Mouse (Mus musculus): ENCODE results near the gene Gm10663. TPM values are rescaled to one million over a fixed set of nuclear protein-coding genes. Genes with fewer than 3 reads are reported as not detected.

Gene Gm10663
- polyA plus RNA-seq, 1 experiment from 2014 or later = not detected

GRCm38 (mm10) chr8:65099735-65100134 is 24.9 kb downstream of the Gm10663 start:
- no peaks in the 10 kb centered on the region for H3K9me3 ChIP-seq (ENCODE audit: control insufficient read depth, low read length)
- H3K4me2 ChIP-seq = no peak overlapping the region
- H3K27me3 ChIP-seq (ENCODE audit: control insufficient read depth, insufficient read depth, low read length) = no peaks in the 10 kb centered on the region
- H3K4me3 ChIP-seq (ENCODE audit: low read depth, low read length) = no peak overlapping the region
- ATAC-seq (ENCODE audit: low FRiP score) = no peak
- H3K36me3 ChIP-seq (ENCODE audit: control insufficient read depth, insufficient read depth, low read length) = no peaks in the 10 kb centered on the region
- DNase-seq (ENCODE audit: low spot score, missing footprints) = no peak
- 74% methylated on average over 3 of the region's 3 CpGs for WGBS
- H3K27ac ChIP-seq (ENCODE audit: low read depth, low read length) = no peak overlapping the region
- no peaks in the 10 kb centered on the region for H3K4me1 ChIP-seq (ENCODE audit: control insufficient read depth, insufficient read depth, low read length)
- no peak overlapping the region for H3K9ac ChIP-seq (ENCODE audit: low read length)

DNA sequence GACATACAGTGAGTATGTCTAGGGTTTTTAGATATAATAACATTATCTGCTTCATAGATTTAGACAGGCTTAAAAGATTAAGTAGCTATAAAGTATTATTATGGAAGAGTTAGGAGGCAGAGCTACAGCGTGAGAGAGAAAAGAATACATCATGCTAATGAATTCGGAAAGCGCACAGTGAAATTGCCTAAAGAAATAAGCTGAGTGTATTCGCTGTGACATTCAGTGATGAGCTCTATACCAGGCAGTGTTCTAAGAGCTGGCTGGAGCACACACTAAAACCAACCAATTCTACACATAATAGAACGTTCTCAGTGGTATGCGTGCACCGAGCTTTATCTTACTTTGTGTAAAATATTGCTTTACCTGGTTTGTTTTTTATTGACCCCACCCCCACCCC is 28.8 kb downstream of the Gm10663 start:
- Histone ChIP-seq H3K9ac (ENCODE audit: low read length) (no peak overlapping the region), H3K9me3 (ENCODE audit: control insufficient read depth, low read length) (no peaks in the 10 kb centered on the region), H3K4me2 (no peak overlapping the region), H3K4me3 (ENCODE audit: low read depth, low read length) (no peak overlapping the region), H3K27ac (ENCODE audit: low read depth, low read length) (no peak overlapping the region), H3K4me1 (ENCODE audit: control insufficient read depth, insufficient read depth, low read length) (no peaks in the 10 kb centered on the region), H3K27me3 (ENCODE audit: control insufficient read depth, insufficient read depth, low read length) (no peaks in the 10 kb centered on the region), H3K36me3 (ENCODE audit: control insufficient read depth, insufficient read depth, low read length) (no peaks in the 10 kb centered on the region)
- DNase-seq (ENCODE audit: low spot score, missing footprints) (no peak), ATAC-seq (ENCODE audit: low FRiP score) (no peak)
- WGBS = 76% methylated on average over 7 of the region's 7 CpGs

DNA sequence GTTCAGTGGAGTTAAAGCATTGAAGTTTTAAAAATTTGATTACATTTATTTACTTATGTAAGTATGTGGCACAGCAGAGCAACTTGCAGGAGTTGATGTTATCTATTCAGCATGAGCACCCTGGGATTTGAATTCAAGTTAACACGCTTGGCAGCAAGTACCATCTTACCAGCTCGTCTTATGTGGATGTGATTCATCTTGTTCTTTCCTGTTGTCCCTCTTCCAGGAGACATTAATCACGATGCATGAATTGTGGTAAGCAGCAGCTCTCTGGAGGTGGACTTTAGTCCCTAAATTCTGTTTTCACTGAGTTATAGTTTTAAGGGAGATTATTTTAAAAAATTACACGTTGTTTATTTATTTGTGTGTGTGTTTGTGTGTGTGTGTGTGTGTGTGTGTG is 29.2 kb downstream of the Gm10663 start:
- H3K4me1 ChIP-seq (ENCODE audit: control insufficient read depth, insufficient read depth, low read length) = no peaks in the 10 kb centered on the region
- H3K4me3 ChIP-seq (ENCODE audit: low read depth, low read length) = no peak overlapping the region
- H3K9ac ChIP-seq (ENCODE audit: low read length) = no peak overlapping the region
- H3K36me3 ChIP-seq (ENCODE audit: control insufficient read depth, insufficient read depth, low read length) = no peaks in the 10 kb centered on the region
- DNase-seq (ENCODE audit: low spot score, missing footprints) (no peak), ATAC-seq (ENCODE audit: low FRiP score) (no peak)
- no peak overlapping the region for H3K27ac ChIP-seq (ENCODE audit: low read depth, low read length)
- no peak overlapping the region for H3K4me2 ChIP-seq
- WGBS = 79% methylated on average over 4 of the region's 4 CpGs
- no peaks in the 10 kb centered on the region for H3K27me3 ChIP-seq (ENCODE audit: control insufficient read depth, insufficient read depth, low read length)
- H3K9me3 ChIP-seq (ENCODE audit: control insufficient read depth, low read length) = no peaks in the 10 kb centered on the region

- WGBS = 94% methylated on average over 25 of the region's 25 CpGs
- Histone ChIP-seq H3K9ac (ENCODE audit: low read length) (no peak overlapping the region), H3K27me3 (ENCODE audit: control insufficient read depth, insufficient read depth, low read length) (no peaks in the 10 kb centered on the region), H3K4me3 (ENCODE audit: low read depth, low read length) (no peak overlapping the region), H3K36me3 (ENCODE audit: control insufficient read depth, insufficient read depth, low read length) (no peaks in the 10 kb centered on the region), H3K9me3 (ENCODE audit: control insufficient read depth, low read length) (no peaks in the 10 kb centered on the region), H3K4me1 (ENCODE audit: control insufficient read depth, insufficient read depth, low read length) (no peaks in the 10 kb centered on the region), H3K4me2 (no peak overlapping the region), H3K27ac (ENCODE audit: low read depth, low read length) (no peak overlapping the region)
- ATAC-seq (ENCODE audit: low FRiP score) (no peak), DNase-seq (ENCODE audit: low spot score, missing footprints) (no peak)
Observed at GRCm38 (mm10) chr8:65107936-65108718, 33.3 kb downstream of the Gm10663 start.

GRCm38 (mm10) chr8:65108936-65109335 is 34.1 kb downstream of the Gm10663 start:
- Histone ChIP-seq H3K27ac (ENCODE audit: low read depth, low read length) (no peak overlapping the region), H3K9ac (ENCODE audit: low read length) (no peak overlapping the region), H3K9me3 (ENCODE audit: control insufficient read depth, low read length) (no peaks in the 10 kb centered on the region), H3K4me2 (no peak overlapping the region), H3K4me1 (ENCODE audit: control insufficient read depth, insufficient read depth, low read length) (no peaks in the 10 kb centered on the region), H3K36me3 (ENCODE audit: control insufficient read depth, insufficient read depth, low read length) (no peaks in the 10 kb centered on the region), H3K27me3 (ENCODE audit: control insufficient read depth, insufficient read depth, low read length) (no peaks in the 10 kb centered on the region), H3K4me3 (ENCODE audit: low read depth, low read length) (no peak overlapping the region)
- DNase-seq (ENCODE audit: low spot score, missing footprints) = no peak
- no peak for ATAC-seq (ENCODE audit: low FRiP score)
- WGBS = 75% methylated on average over 6 of the region's 6 CpGs

GRCm38 (mm10) chr8:65110285-65110691 is 35.5 kb downstream of the Gm10663 start:
- ATAC-seq (ENCODE audit: low FRiP score) (peak; percentile 82), DNase-seq (ENCODE audit: low spot score, missing footprints) (peak; percentile 84)
- Histone ChIP-seq H3K36me3 (ENCODE audit: control insufficient read depth, insufficient read depth, low read length) (no peaks in the 10 kb centered on the region), H3K9ac (ENCODE audit: low read length) (no peak overlapping the region), H3K4me2 (no peak overlapping the region), H3K9me3 (ENCODE audit: control insufficient read depth, low read length) (no peaks in the 10 kb centered on the region), H3K27me3 (ENCODE audit: control insufficient read depth, insufficient read depth, low read length) (no peaks in the 10 kb centered on the region), H3K27ac (ENCODE audit: low read depth, low read length) (no peak overlapping the region), H3K4me3 (ENCODE audit: low read depth, low read length) (no peak overlapping the region), H3K4me1 (ENCODE audit: control insufficient read depth, insufficient read depth, low read length) (no peaks in the 10 kb centered on the region)
- 45% methylated on average over 5 of the region's 5 CpGs for WGBS

GRCm38 (mm10) chr8:65112092-65112491 is 37.3 kb downstream of the Gm10663 start:
- H3K4me1 ChIP-seq (ENCODE audit: control insufficient read depth, insufficient read depth, low read length) = no peaks in the 10 kb centered on the region
- WGBS = 80% methylated on average over 6 of the region's 6 CpGs
- no peaks in the 10 kb centered on the region for H3K9me3 ChIP-seq (ENCODE audit: control insufficient read depth, low read length)
- no peak overlapping the region for H3K4me2 ChIP-seq
- no peak overlapping the region for H3K27ac ChIP-seq (ENCODE audit: low read depth, low read length)
- H3K36me3 ChIP-seq (ENCODE audit: control insufficient read depth, insufficient read depth, low read length) = no peaks in the 10 kb centered on the region
- H3K9ac ChIP-seq (ENCODE audit: low read length) = no peak overlapping the region
- ATAC-seq (ENCODE audit: low FRiP score) (no peak), DNase-seq (ENCODE audit: low spot score, missing footprints) (no peak)
- H3K27me3 ChIP-seq (ENCODE audit: control insufficient read depth, insufficient read depth, low read length) = no peaks in the 10 kb centered on the region
- no peak overlapping the region for H3K4me3 ChIP-seq (ENCODE audit: low read depth, low read length)

DNA sequence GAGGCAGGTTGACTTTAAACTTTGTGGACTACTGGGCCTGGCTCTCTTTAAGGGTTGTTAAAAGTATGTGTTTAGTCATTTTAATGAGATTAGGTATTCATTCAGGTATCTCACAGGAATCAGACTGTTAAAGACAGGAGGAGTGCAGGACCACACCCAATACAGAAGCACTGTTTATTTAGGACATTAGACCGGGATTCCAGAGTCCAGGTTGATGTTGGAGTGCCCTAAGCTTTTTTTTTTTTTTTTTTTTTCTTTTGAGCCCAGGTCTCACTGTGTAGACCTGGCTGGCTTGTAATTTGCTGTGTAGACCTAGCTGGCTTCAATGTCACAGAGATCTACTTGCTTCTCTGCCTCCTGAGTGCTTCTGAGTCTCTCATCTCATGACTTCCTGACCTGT is 51.2 kb downstream of the Gm10663 start:
- no peaks in the 10 kb centered on the region for H3K4me1 ChIP-seq (ENCODE audit: control insufficient read depth, insufficient read depth, low read length)
- DNase-seq (ENCODE audit: low spot score, missing footprints) = no peak
- H3K36me3 ChIP-seq (ENCODE audit: control insufficient read depth, insufficient read depth, low read length) = no peaks in the 10 kb centered on the region
- WGBS = 76% methylated on average over 1 of the region's 1 CpGs
- no peaks in the 10 kb centered on the region for H3K27me3 ChIP-seq (ENCODE audit: control insufficient read depth, insufficient read depth, low read length)
- no peak overlapping the region for H3K4me2 ChIP-seq
- no peak overlapping the region for H3K9ac ChIP-seq (ENCODE audit: low read length)
- no peak overlapping the region for H3K27ac ChIP-seq (ENCODE audit: low read depth, low read length)
- H3K9me3 ChIP-seq (ENCODE audit: control insufficient read depth, low read length) = no peaks in the 10 kb centered on the region
- no peak for ATAC-seq (ENCODE audit: low FRiP score)
- H3K4me3 ChIP-seq (ENCODE audit: low read depth, low read length) = no peak overlapping the region

DNA sequence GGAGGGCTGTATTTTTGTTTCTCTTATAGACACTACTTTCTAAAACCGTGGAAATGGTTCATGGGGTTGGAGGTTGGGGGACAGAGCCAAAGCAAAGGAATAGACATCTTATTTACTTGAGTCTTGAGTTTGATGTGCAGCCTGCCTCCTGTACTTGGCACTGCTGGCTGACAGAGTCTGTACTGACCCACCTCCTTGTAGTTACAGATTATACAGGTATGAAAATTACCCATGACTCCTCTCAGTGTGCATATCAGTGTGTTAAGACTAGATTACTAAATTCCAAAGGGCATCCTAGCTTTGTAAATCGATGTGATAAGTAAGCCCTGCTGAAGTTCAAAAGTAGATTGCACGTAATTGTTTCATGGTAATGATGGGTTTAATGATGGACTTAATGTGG is 51.6 kb downstream of the Gm10663 start:
- Histone ChIP-seq H3K9ac (ENCODE audit: low read length) (no peak overlapping the region), H3K9me3 (ENCODE audit: control insufficient read depth, low read length) (no peaks in the 10 kb centered on the region), H3K36me3 (ENCODE audit: control insufficient read depth, insufficient read depth, low read length) (no peaks in the 10 kb centered on the region), H3K4me2 (no peak overlapping the region), H3K27ac (ENCODE audit: low read depth, low read length) (no peak overlapping the region), H3K27me3 (ENCODE audit: control insufficient read depth, insufficient read depth, low read length) (no peaks in the 10 kb centered on the region), H3K4me3 (ENCODE audit: low read depth, low read length) (no peak overlapping the region), H3K4me1 (ENCODE audit: control insufficient read depth, insufficient read depth, low read length) (no peaks in the 10 kb centered on the region)
- DNase-seq (ENCODE audit: low spot score, missing footprints) (no peak), ATAC-seq (ENCODE audit: low FRiP score) (no peak)
- WGBS = 75% methylated on average over 3 of the region's 3 CpGs
